ENCODE assay signal across 7 mouse cellular contexts in genomic region chr9:58203516-58204447, GRCm38 (mm10). TPM values are rescaled to one million over a fixed set of nuclear protein-coding genes. Genes with fewer than 3 reads are reported as not detected.
DNase-seq lines count a peak whose midpoint lies in the region; ATAC-seq and TF ChIP-seq lines count a peak whose summit lies in the region.

TSS of gene Islr (minus strand) at chr9:58204306.
TSS of gene Islr2 (minus strand) at chr9:58204319.

- H3K4me1 ChIP-seq in hindbrain, embryonic 14.5 days (replicated peaks; ENCODE audit: control insufficient read depth, insufficient read depth, low read length) = peaks cover 21% of the 10 kb centered on the region

- H3K4me3 ChIP-seq in hindbrain, embryonic 14.5 days (replicated peaks; ENCODE audit: low read length) = peak within 1 kb of the TSS; percentile 31
- peak within 1 kb of the TSS; percentile 40 for H3K4me3 ChIP-seq in left cerebral cortex, adult 2 months

- WGBS in hindbrain, embryonic 14.5 days = 2% methylated on average over 42 of the region's 42 CpGs

- H3K9ac ChIP-seq in hindbrain, embryonic 14.5 days = peak within 1 kb of the TSS; percentile 51

- DNase-seq in R1 (ENCODE audit: low read depth, low spot score) = peak; percentile 96
- peak; percentile 25 for DNase-seq in cerebellum, adult 9-11 months
- DNase-seq in gastrocnemius, adult 18-20 months (ENCODE audit: low spot score) = peak; percentile 61
- peak; percentile 75 for DNase-seq in hindbrain, embryonic 14.5 days (ENCODE audit: low spot score)
- DNase-seq in left cerebral cortex, adult 2 months (ENCODE audit: extremely low spot score in 1 of 2, low spot score in 2 of 2) = peak; percentile 38 to 57
- peak; percentile 74 to 84 for DNase-seq in lung, postnatal 4 days
- DNase-seq in right cerebral cortex, adult 2 months (ENCODE audit: low spot score in 2 of 2) = peak; percentile 51 to 57

- peak; percentile 56 for TF ChIP-seq CTCF in left cerebral cortex, adult 2 months (IDR thresholded peaks at IDR 0.05)

- H3K27me3 ChIP-seq in hindbrain, embryonic 14.5 days (ENCODE audit: control insufficient read depth, insufficient read depth, low read length) = peaks cover 64% of the 10 kb centered on the region

- no peaks in the 10 kb centered on the region for H3K9me3 ChIP-seq in hindbrain, embryonic 14.5 days (ENCODE audit: control insufficient read depth, low read length)

- no peaks in the 10 kb centered on the region for H3K36me3 ChIP-seq in hindbrain, embryonic 14.5 days (replicated peaks; ENCODE audit: control insufficient read depth, insufficient read depth)

- H3K4me2 ChIP-seq in hindbrain, embryonic 14.5 days (replicated peaks) = peak within 1 kb of the TSS; percentile 53

- intact Hi-C loops in left cerebral cortex, adult 2 months (cut with DNase I) = loop anchor here (1.0 to 10.0 kb wide), 3 partner anchors 150 to 269 kb away; no protein-coding TSS in a partner anchor

- ATAC-seq in hindbrain, embryonic 14.5 days (ENCODE audit: low FRiP score) = peak; percentile 64; the same call in 1 of the 2 replicates

- peak within 1 kb of the TSS; percentile 72 for H3K27ac ChIP-seq in hindbrain, embryonic 14.5 days
- peak within 1 kb of the TSS; percentile 74 for H3K27ac ChIP-seq in left cerebral cortex, adult 2 months

RNA-seq across cellular contexts. Expression of gene Islr, which starts in this region (rescaled TPM):
- total RNA-seq in gastrocnemius, adult 18-20 months (2021) = 10 to 100 TPM; 15.6 to 20.8 TPM
- polyA plus RNA-seq in hindbrain, embryonic 14.5 days (2014; fragmentation: Nextera tagmentation; extraction: Ambion mirVana) = 30.4 and 34.8 TPM in 2 replicates
- 10 to 100 TPM; 11.0 to 15.2 TPM for total RNA-seq in left cerebral cortex, adult 2 months (2021)

RNA-seq across cellular contexts. Expression of gene Islr2, which starts in this region (rescaled TPM):
- total RNA-seq in gastrocnemius, adult 18-20 months (2021) = 1 to 10 TPM; 1.6 to 1.9 TPM
- polyA plus RNA-seq in hindbrain, embryonic 14.5 days (2014; fragmentation: Nextera tagmentation; extraction: Ambion mirVana) = 7.2 and 17.2 TPM in 2 replicates
- 10 to 100 TPM; 72.1 to 74.0 TPM for total RNA-seq in left cerebral cortex, adult 2 months (2021)

Comparison
In these comparisons a context has a peak if more than half of its experiments do, and no peak if none do; other contexts are left out.
1. Peak in every context shown above with its lines: DNase-seq, ATAC-seq, H3K4me3 ChIP-seq and H3K27ac ChIP-seq.
2. RNA of gene Islr2 (total RNA-seq): 72.1 to 74.0 TPM in left cerebral cortex, adult 2 months; 1.6 to 1.9 TPM in gastrocnemius, adult 18-20 months; every median in the first group is over 10 times any median in the second.
3. DNase-seq: peak in every context shown above with its lines; median percentile 96 in R1; 79 in lung, postnatal 4 days; 75 in hindbrain, embryonic 14.5 days; 61 in gastrocnemius, adult 18-20 months; 54 in right cerebral cortex, adult 2 months; 48 in left cerebral cortex, adult 2 months; 25 in cerebellum, adult 9-11 months.